Mouse (Mus musculus) olfactory bulb, adult 2 months (tissue): ENCODE measurements around the gene Tlr2.

Experiments
- CTCF ChIP-seq: fragments of 200-500 bp; IDR thresholded peaks from 2 replicates; pipeline ENCODE4 v1.5.1; 2012; ENCODE audit warnings: low read depth, mild to moderate bottlenecking, low read length, moderate library complexity; ENCODE audit not compliant: insufficient read depth
- POLR2A ChIP-seq: fragments of 200-500 bp; IDR thresholded peaks from 2 replicates; pipeline ENCODE4 v1.6.1; 2012; ENCODE audit warnings: mild to moderate bottlenecking, low read depth, low read length, moderate library complexity; ENCODE audit not compliant: insufficient read depth

GRCm38 (mm10) chr3:83787086-83787485 lies 54.5 kb downstream of the Tlr2 start:
- TF ChIP-seq POLR2A (no peak), CTCF (no peak)
